Mouse (Mus musculus) gastrocnemius, adult 2 months (tissue): Measurements from ENCODE around the gene Cdv3. TPM values are rescaled to one million over a fixed set of nuclear protein-coding genes. Genes with fewer than 3 reads are reported as not detected.
"Not testable (repeated sequence)": the region's sequence is repeated elsewhere in the genome, so short reads cannot be mapped to it uniquely, and the experiment has no call there.

ENCODE experiments used
- DNase-seq: peaks from one replicate; pipeline ENCODE4 v3.0.0; 2022
- H3K27ac ChIP-seq: fragments of 200-600 bp; 2 replicates; pipeline ENCODE4 v1.8.1; 2022; ENCODE audit warnings: mild to moderate bottlenecking
- H3K4me3 ChIP-seq: fragments of 200-600 bp; 2 replicates; pipeline ENCODE4 v1.8.1; 2022; ENCODE audit warnings: mild to moderate bottlenecking, moderate library complexity
- CTCF ChIP-seq: fragments of 200-600 bp; IDR thresholded peaks from 2 replicates; pipeline ENCODE4 v1.8.1; 2022; ENCODE audit warnings: antibody characterized with exemption, mild to moderate bottlenecking, moderate library complexity
- intact Hi-C: fragments of 180-260 bp; cut with DNase I; formaldehyde crosslinking; loops from one replicate; pipeline ENCODE4 v1.15.1; 2025
- total RNA-seq, 2 experiments: library from RNA; stranded (reverse); gene quantifications; 2 replicates each; pipeline ENCODE4 v1.2.3; 2021

The Cdv3 gene
- total RNA-seq, 2 experiments from 2014 or later, result 186 to 246 TPM

DNA sequence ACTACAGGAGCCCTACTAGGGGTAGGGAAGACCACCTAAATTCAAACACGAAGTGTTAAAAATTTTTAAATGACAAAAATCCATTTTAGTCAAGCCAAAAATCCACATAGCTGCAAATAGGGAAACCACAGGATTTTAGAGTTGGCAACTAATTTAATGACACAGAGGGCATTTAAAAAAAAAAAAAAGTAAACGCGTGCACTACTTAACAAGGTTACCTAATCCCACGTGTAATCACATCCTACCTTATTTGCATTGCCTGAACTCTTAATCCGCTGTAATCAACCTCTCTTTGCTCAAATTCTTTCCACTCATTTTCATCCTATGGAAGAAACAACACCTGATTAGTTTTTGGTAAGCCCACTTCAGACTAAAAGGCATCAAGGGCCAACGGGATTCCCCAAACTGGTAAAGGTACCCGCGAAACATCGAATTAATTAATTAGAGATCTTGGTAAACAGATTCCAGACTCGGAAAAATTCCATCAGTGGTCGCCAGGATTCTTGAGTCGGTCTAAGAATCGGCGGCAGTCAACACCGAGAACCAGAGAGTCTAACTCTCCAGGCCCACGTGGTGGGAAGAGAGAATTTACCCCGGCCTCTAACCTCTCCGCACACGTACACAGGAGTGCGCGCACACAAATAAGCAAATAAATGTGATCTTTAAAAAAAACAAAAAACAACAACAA is 1.8 kb downstream of the Cdv3 start:
- peak; percentile 30 for DNase-seq
- Histone ChIP-seq H3K27ac (peak overlapping the region; percentile 97), H3K4me3 (peak overlapping the region; percentile 95)
- no peak for TF ChIP-seq CTCF
- intact Hi-C loops, result loop anchor here (10.0 kb wide), 1 partner anchor 641 kb away; the partner anchor contains the start of gene Nphp3

DNA sequence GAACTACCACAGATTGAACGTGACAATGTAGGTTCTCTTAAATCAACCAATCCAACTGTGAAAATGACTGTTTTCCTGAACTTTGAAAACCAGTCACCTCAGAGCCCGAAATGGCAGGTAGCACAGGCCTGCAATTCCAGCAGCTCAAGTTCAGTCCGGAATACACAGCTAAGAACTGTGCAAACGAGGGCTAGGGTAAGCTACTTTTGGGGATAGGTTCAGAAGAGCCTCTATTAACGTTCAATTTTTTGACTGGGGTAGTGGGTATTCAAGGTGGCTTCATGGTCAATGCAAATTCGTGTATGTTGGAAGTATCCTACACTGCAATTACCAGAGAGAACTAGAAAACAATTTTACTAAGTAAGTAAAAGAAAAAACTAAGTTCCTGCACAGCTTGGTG is 2.6 kb downstream of the Cdv3 start:
- no peak for DNase-seq
- intact Hi-C loops, result loop anchor here (10.0 kb wide), 1 partner anchor 642 kb away; the partner anchor contains the start of gene Nphp3
- peak overlapping the region; percentile 95 for H3K4me3 ChIP-seq

DNA sequence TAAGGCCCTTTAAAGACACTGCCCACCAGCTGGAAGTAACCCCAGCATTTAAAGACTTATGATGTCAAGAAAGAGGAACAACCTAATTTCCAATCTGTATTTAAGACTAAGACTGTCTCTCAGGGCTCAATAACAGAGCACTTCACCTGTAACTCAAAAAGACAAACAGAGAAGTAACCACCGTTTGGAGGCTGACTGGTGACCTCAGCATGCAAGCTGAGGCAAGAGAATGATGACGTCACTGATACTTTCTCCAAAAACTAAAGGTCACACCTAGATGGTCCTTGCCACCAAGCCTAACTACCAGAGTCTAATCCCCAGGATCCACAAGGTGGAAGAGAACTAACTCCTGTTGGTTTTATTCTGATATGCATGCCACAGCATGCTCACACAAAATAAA is 5.0 kb downstream of the Cdv3 start:
- intact Hi-C loops, result loop anchor here (10.0 kb wide), 1 partner anchor 644 kb away; the partner anchor contains the start of gene Nphp3
- no peak for DNase-seq
- TF ChIP-seq CTCF, result no peak
- H3K4me3 ChIP-seq, result no peak overlapping the region
- H3K27ac ChIP-seq, result no peak overlapping the region

More for the DNA sequence above, 2.6 kb downstream of the Cdv3 start:
- no peak for TF ChIP-seq CTCF
- no peak overlapping the region for H3K27ac ChIP-seq

DNA sequence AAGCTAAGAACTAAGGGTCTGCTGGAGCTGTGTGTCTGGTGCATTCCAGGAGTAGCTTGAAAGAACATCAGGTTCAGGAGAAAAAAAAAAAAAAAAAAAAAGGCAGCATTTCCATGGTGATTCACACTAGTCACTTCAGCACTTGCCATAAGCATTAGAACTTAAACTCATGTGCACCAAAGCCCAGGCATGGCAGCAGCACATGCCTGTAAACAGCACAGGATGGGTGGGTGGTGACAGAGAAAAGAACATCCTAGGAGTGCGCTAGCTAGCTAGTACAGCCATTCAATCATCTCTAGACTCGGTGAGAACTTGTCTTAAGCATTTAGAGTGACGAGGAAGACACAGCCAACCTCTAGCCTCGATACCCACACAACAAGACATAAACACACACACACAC is 7.1 kb downstream of the Cdv3 start:
- Histone ChIP-seq H3K4me3 (no peak overlapping the region), H3K27ac (no peak overlapping the region)
- no peak for TF ChIP-seq CTCF
- intact Hi-C loops, result no loop called here
- no peak for DNase-seq

DNA sequence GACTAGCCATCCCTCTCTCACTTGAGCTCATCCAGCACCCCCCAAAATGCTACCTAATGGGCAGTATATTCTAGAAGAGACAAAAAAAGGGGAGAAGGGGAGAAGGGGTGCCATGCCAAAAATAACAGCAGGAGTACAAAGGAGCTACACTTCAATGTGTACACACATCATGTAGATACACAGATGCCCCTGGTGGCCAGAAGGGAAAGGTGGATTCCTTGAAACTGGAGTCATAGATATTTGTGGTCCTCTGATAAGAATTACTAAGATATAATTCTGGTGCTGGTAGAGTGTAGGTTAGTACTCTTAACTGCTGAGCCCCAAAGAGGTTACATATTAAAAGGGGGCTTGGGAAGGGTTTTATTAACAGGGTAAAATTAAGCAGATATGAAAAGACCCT is 7.7 kb downstream of the Cdv3 start:
- no peak for DNase-seq
- intact Hi-C loops, result no loop called here
- Histone ChIP-seq H3K27ac (no peak overlapping the region), H3K4me3 (no peak overlapping the region)
- peak; percentile 10; the same call in 1 of the 2 replicates for TF ChIP-seq CTCF

DNA sequence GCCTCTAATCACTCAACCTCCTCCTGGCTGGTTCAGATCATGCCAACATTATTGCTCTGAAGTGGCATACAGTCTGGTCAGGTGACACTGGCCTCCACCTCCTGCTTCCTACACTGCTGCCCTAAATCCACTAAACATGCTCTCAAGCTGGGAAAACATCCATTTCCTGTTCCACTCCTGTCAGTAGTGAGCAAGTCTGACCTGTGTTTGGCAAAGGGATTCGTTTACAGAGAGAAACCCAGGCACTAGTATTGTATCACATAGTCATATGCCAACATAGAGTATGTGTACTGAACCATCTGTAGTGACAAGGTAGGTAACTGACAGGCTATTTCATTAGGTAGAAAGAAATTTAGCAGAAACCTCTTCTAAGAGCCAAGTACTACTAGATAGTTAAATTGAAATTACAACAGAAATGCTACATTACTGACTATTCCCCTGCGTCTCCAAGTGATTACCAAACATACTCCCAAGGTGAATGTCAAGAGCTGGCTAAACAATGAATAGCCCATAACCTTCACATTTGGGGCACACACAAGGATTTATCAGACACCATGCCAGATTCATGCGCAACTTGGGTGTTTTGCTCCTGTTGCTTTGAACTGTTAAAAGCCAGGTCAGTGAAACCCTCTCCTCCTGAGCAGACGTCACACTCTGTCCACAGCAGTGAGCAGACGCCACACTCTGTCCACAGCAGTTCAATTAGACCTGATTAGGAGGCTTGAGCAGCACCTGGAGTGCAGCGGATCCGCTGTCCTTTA is 12.0 kb downstream of the Cdv3 start:
- H3K4me3 ChIP-seq, intact Hi-C loops, DNase-seq, H3K27ac ChIP-seq: not testable (repeated sequence)

DNA sequence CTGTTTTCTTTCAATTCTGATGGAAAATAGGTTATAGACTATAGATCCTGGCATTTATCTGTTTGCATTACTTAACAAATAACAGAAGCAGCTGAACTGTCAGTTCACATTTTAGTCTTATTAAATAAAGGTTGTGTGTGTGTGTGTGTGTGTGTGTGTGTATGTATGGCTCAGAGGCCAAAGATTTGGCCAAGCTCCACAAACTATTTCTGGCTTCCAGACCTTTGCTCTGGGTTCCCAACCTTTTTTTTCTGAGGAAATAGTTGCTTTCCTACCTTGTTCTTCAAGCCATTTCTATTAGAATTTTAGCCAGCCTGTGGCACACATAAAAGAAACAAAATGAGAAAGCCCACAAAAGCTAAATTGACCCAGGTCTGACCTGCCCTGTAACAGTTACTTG is 16.8 kb downstream of the Cdv3 start:
- Histone ChIP-seq H3K4me3 (no peak overlapping the region), H3K27ac (no peak overlapping the region)
- no peak for DNase-seq
- intact Hi-C loops, result no loop called here
- TF ChIP-seq CTCF, result no peak

DNA sequence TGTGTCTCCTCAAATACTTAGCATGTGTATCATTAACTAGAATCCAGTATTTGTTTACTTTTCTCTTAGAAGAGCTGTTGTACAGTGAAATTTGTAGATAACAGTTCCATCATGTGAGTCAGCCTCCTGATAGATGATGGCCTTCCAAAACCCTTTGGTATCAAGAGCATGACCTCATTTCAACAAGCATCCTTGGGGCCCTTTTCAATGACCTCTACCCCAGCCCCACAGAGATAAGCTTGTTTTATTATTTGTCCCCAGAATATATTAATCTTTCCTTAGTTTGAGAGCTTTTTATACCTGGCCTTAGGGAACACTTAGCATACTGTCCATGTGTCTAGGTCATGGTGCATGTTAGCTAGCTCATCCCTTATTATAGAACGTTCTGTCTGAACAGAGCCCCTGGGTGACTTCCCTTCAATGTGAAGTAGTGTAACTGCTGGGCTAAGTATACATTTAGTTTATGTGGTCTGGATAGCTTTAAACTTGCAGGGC is 17.6 kb downstream of the Cdv3 start:
- no peak for DNase-seq
- no peak overlapping the region for H3K4me3 ChIP-seq
- TF ChIP-seq CTCF, result no peak
- H3K27ac ChIP-seq, result no peak overlapping the region
- intact Hi-C loops, result no loop called here

DNA sequence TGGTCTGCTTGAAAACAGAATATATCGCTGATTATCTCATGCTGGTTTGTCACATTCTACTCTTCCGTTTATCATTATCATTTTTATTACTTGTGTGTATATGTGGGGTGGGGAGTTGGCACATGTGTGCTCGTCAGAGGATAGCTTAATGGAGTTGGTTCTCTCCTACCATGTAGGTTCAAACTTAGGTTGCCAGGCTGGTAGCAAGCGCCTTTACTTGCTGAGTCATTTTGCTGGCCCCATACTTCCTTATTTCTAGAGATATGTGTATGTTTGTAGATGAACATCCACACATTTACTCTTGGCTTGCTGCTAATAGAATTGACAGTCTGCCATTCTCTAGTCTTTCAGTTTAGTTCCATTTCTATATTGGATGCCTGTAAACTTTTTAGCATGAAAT is 18.6 kb downstream of the Cdv3 start:
- DNase-seq, result no peak
- TF ChIP-seq CTCF, result no peak
- no peak overlapping the region for H3K4me3 ChIP-seq
- no peak overlapping the region for H3K27ac ChIP-seq
- intact Hi-C loops, result no loop called here

DNA sequence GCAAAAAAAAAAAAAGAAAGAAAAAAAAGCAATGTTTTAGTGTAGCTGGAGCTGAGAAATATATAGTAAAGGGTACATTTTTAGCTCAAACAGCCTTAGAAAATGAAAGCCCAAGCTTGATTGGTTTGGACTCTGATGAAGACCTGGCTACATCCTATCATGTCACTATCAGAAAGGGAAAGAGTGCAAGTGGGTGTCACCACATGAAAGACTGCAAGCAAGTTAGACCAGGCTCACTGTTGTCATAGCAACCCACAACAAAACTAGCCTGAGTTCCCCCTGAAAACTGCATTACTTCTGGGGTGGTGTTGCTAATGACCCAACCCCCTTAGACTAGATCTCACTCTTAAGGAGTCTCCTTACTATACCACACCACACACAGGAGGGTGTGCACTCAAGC is 28.7 kb downstream of the Cdv3 start:
- DNase-seq, result no peak
- Histone ChIP-seq H3K27ac (no peak overlapping the region), H3K4me3 (no peak overlapping the region)
- TF ChIP-seq CTCF, result no peak
- intact Hi-C loops, result no loop called here

DNA sequence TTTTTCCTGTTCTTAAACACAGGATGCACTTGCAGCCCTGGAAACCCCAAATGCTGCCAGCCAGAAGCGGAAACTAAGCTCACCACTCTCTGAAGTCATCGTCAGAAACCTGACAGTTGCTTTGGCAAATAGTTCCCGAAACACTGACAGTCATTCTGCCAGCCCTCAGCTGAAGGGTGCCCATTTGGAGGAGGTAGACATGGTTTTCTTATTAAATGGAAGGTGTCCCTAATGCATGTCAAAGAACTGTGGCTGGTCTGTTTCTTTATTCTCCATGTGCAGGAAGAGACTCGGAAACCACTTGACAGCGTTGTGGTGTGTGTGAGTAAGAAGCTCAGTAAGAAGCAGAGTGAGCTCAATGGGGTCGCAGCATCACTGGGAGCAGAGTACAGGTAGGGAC is 33.0 kb downstream of the Cdv3 start:
- Histone ChIP-seq H3K4me3 (no peak overlapping the region), H3K27ac (no peak overlapping the region)
- intact Hi-C loops, result no loop called here
- TF ChIP-seq CTCF, result no peak
- DNase-seq, result no peak

DNA sequence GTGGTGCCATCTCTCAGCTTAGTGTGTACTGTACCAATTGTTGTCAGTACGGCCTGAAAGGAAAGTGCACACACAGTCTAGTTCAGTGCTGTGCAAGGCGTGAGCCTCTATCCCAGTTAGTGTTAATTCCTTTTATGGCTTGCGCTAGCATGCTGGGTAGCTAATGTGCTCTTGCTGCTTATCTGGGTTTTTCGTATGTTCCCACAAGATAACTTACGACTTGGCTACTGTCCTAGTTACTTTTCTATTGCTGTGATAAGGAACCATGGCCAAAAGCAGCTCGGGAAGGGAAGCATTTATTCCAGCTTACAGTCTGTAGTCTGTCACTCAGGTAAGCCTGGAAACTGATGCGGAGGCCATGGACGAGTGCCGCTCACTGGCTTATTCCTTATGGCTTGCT is 39.2 kb downstream of the Cdv3 start:
- DNase-seq, result no peak
- H3K4me3 ChIP-seq, result no peak overlapping the region
- intact Hi-C loops, result no loop called here
- H3K27ac ChIP-seq, result no peak overlapping the region
- no peak for TF ChIP-seq CTCF

DNA sequence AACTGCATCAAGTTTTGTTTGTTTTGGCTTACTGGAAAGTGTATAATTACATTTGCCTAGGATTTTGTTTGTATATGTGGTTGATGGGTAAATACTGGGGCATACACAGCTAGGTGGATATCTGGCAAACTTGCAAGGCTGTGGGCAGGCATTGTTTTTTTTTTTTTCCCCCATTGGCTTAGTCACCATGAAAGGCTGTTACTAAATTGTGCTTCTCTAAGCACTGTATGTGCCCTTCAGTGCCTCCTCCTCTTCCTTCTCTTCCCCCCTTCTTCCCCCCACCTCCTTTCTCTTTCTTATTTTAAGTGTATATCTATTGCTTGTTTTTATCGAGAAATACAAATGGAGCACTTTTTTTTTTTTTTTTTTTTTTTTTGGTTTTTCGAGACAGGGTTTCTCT is 41.0 kb downstream of the Cdv3 start:
- Histone ChIP-seq H3K27ac (no peak overlapping the region), H3K4me3 (no peak overlapping the region)
- intact Hi-C loops, result no loop called here
- DNase-seq, result no peak
- no peak for TF ChIP-seq CTCF
